Mouse (Mus musculus) lung, adult 2 months (tissue): ENCODE data around the gene Aldh2.

Experiments
- CTCF ChIP-seq: fragments of 200-500 bp; IDR thresholded peaks from 2 replicates; pipeline ENCODE4 v1.5.1; 2011; ENCODE audit warnings: mild to moderate bottlenecking, low read length, control low read depth; ENCODE audit not compliant: insufficient read depth
- POLR2A ChIP-seq: fragments of 200-500 bp; IDR thresholded peaks from 2 replicates; pipeline ENCODE4 v1.6.1; 2011; ENCODE audit warnings: low read depth, mild to moderate bottlenecking, control low read depth, low read length, borderline replicate concordance; ENCODE audit errors: extremely low read depth

GRCm38 (mm10) chr5:121540066-121540465, 53.6 kb downstream of the Aldh2 start:
- TF ChIP-seq POLR2A (no peak), CTCF (no peak)
